Mouse (Mus musculus) stomach, postnatal 0 days (tissue): ENCODE data around the gene Mrpl55. TPM values are rescaled to one million over a fixed set of nuclear protein-coding genes. Genes with fewer than 3 reads are reported as not detected.

ENCODE experiments used
- ATAC-seq: fragments of 200-750 bp; cut with Nextera tagmentation; 2 replicates; pipeline ENCODE4 v1.8.0; 2017; ENCODE audit not compliant: low FRiP score, low TSS enrichment
- DNase-seq: peaks from one replicate; pipeline ENCODE4 v3.0.0-alpha.2; 2016; ENCODE audit warnings: low spot score
- H3K27ac ChIP-seq: fragments of 300-500 bp; sonication (generic); replicated peaks from 2 replicates; pipeline ENCODE4 v1.5.1; 2014; ENCODE audit warnings: mild to moderate bottlenecking, control low read depth
- H3K27me3 ChIP-seq: fragments of 300-500 bp; sonication (generic); 2 replicates; pipeline ENCODE4 v1.6.1; 2014; ENCODE audit warnings: low read length; ENCODE audit not compliant: control insufficient read depth, insufficient read depth
- H3K36me3 ChIP-seq: fragments of 300-500 bp; sonication (generic); 2 replicates; pipeline ENCODE4 v1.6.1; 2014; ENCODE audit warnings: low read length, mixed read lengths; ENCODE audit not compliant: control insufficient read depth, insufficient read depth
- H3K4me1 ChIP-seq: fragments of 300-500 bp; sonication (generic); replicated peaks from 2 replicates; pipeline ENCODE4 v1.6.1; 2014; ENCODE audit warnings: antibody characterized with exemption; ENCODE audit not compliant: control insufficient read depth, insufficient read depth
- H3K4me2 ChIP-seq: fragments of 300-500 bp; sonication (generic); replicated peaks from 2 replicates; pipeline ENCODE4 v1.6.1; 2014; ENCODE audit warnings: low read depth, mild to moderate bottlenecking, control low read depth, moderate library complexity
- H3K4me3 ChIP-seq: fragments of 300-500 bp; sonication (generic); 2 replicates; pipeline ENCODE4 v1.5.1; 2014; ENCODE audit warnings: low read depth, low read length, control low read depth
- H3K9ac ChIP-seq: fragments of 300-500 bp; sonication (generic); 2 replicates; pipeline ENCODE4 v1.6.1; 2014; ENCODE audit warnings: mild to moderate bottlenecking, low read length, control low read depth, mixed read lengths
- H3K9me3 ChIP-seq: fragments of 300-500 bp; sonication (generic); 2 replicates; pipeline ENCODE4 v1.6.1; 2016; ENCODE audit warnings: low read length; ENCODE audit not compliant: control insufficient read depth
- CTCF ChIP-seq: IDR thresholded peaks from 2 replicates; pipeline ENCODE4 v1.5.1; 2016; ENCODE audit warnings: antibody characterized with exemption, low read depth, mild to moderate bottlenecking, moderate library complexity
- EP300 ChIP-seq: optimal IDR thresholded peaks from 2 replicates; pipeline ENCODE3; 2016; ENCODE audit warnings: antibody characterized with exemption
- WGBS: fragments of 180-500 bp; shearing (Covaris S2); extraction: QIAGEN DNeasy Blood & Tissue Kit; methylation state at CpG from one replicate; pipeline ENCODE4 v1.1.7; 2014; 5-methylcytosine and 5-hydroxymethylcytosine counted together
- polyA plus RNA-seq: library from polyadenylated mRNA; unstranded; fragments of >200 nt; fragmentation: Nextera tagmentation; extraction: Ambion mirVana; gene quantifications from 2 replicates; pipeline ENCODE4 v1.2.1, GENCODE M21; 2015

Gene Mrpl55
- polyA plus RNA-seq, 1 experiment from 2014 or later: 90.9 TPM

DNA sequence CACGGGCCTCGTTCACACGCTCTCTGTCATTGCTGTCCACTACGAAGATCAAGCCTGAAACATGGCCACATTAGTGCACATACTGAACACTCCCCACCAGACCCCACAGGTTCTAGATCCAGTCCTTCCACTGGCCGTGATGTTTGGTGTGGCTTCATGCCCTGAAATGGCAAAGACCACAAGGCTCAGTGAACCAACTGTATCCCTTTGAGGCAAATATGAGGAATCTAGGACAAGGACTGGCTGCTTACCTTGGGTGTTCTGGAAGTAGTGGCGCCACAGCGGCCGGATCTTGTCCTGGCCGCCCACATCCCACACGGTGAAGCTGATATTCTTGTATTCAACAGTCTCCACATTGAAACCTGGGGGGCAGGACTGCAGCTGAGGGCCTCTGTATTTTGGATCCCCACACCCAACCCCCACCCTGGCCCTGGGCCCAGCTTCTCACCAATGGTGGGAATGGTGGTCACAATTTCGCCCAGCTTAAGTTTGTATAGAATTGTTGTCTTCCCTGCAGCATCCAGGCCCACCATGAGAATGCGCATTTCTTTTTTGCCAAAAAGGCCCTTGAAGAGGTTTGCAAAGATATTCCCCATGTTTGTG lies 10.7 kb downstream of the Mrpl55 start:
- 82% methylated on average over 12 of the region's 12 CpGs for WGBS
- H3K36me3 ChIP-seq: peaks cover 19% of the 10 kb centered on the region

DNA sequence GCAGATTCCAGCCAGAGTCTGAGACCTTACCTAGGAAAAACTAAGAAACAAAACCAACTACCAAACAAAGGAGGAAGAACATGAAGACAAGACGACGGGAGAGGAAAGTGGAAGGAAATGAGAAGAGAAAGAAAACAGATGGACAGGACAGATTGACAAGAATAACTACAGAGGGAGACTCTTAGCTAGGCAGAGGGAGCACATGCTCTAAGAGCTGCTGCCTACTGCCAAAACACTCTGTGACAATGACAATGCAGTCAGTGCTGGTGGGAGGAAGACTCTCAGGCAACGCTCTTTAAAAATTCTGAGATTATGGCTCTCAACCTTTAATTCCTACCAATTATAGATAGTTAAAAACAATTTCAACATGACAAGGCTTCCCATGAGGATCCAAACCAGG lies 14.7 kb downstream of the Mrpl55 start:
- DNase-seq (no peak), ATAC-seq (no peak)
- TF ChIP-seq EP300: no peak
- no peak for TF ChIP-seq CTCF
- no peak overlapping the region for H3K4me3 ChIP-seq
- H3K4me2 ChIP-seq: no peak overlapping the region
- H3K27ac ChIP-seq: no peak overlapping the region
- 67% methylated on average over 3 of the region's 3 CpGs for WGBS
- H3K4me1 ChIP-seq: peaks cover 14% of the 10 kb centered on the region
- H3K9me3 ChIP-seq: no peaks in the 10 kb centered on the region
- no peaks in the 10 kb centered on the region for H3K27me3 ChIP-seq
- H3K36me3 ChIP-seq: 0 out of 2 replicates have a peak, but pooled peaks cover 5% of the 10 kb centered on the region
- H3K9ac ChIP-seq: no peak overlapping the region

More for the DNA sequence above, 10.7 kb downstream of the Mrpl55 start:
- no peak overlapping the region for H3K27ac ChIP-seq
- ATAC-seq (no peak), DNase-seq (no peak)
- H3K4me3 ChIP-seq: no peak overlapping the region
- H3K4me1 ChIP-seq: peaks cover 7% of the 10 kb centered on the region; the same call in 1 of the 2 replicates
- no peaks in the 10 kb centered on the region for H3K27me3 ChIP-seq
- H3K9me3 ChIP-seq: no peaks in the 10 kb centered on the region
- TF ChIP-seq EP300 (no peak), CTCF (no peak)
- no peak overlapping the region for H3K9ac ChIP-seq
- H3K4me2 ChIP-seq: no peak overlapping the region

DNA sequence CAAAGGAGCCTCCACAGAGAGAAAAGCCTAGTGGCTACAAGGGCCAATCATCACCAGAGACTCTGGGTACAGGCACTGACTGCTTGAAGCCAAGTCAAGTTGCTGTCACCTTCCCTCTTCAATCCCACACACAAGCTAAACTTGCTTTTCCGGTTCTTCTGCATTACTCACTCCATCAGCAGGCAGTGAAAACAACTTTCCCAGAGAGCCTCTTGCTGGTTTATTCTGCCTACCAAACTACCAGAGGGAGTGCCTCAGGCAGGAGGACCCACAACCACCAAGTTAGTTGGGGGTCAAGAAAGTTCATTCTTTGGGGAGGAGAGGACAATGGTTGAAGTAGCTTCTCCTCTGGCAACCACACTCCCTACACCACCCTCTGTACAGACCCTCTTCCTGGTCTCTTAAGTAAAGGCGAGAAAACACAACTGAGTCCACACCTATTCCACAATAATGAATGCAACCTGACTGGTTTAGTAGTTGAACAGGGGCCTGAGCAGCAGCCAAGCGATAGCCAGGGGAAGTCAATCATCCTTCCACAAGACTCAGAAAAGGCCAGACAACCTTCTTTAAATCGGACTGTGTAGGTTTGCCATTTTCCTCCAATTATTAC lies 16.2 kb downstream of the Mrpl55 start:
- Histone ChIP-seq H3K4me2 (peak overlapping the region; percentile 27; the same call in 1 of the 2 replicates), H3K9me3 (no peaks in the 10 kb centered on the region), H3K4me1 (peaks cover 16% of the 10 kb centered on the region), H3K27me3 (no peaks in the 10 kb centered on the region), H3K4me3 (no peak overlapping the region), H3K36me3 (0 out of 2 replicates have a peak, but pooled peaks cover 5% of the 10 kb centered on the region), H3K9ac (no peak overlapping the region), H3K27ac (peak overlapping the region; percentile 78)
- WGBS: 51% methylated on average over 4 of the region's 4 CpGs
- peak; percentile 65 for DNase-seq
- ATAC-seq: peak; percentile 84
- TF ChIP-seq EP300: peak; percentile 33
- TF ChIP-seq CTCF: no peak

DNA sequence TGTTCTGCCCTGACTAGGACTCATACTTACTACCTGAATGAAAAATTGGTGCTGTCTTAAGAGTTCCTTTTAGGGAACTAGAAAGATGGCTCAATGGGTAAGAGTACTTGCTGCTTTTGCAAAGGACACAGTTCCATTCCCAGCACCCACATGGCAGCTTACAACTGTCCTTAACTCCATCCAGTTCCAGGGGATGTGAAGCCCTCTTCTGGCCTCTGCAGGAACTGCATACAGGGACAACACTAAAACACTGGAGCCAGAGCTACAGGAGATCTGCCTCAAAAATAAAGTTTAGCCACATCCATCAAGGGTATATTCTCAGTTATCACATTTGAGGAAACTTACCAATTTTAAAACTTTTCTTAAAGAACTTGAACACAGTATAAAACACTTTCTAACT lies 16.8 kb downstream of the Mrpl55 start:
- Histone ChIP-seq H3K9me3 (no peaks in the 10 kb centered on the region), H3K9ac (no peak overlapping the region), H3K27ac (peak overlapping the region; percentile 78), H3K4me1 (peaks cover 21% of the 10 kb centered on the region), H3K27me3 (no peaks in the 10 kb centered on the region), H3K4me3 (no peak overlapping the region), H3K4me2 (no peak overlapping the region), H3K36me3 (0 out of 2 replicates have a peak, but pooled peaks cover 5% of the 10 kb centered on the region)
- DNase-seq: peak; percentile 57
- ATAC-seq: 0 out of 2 replicates have a peak, but pooled peaks have one; percentile 15
- TF ChIP-seq EP300: no peak
- peak; percentile 71 for TF ChIP-seq CTCF

DNA sequence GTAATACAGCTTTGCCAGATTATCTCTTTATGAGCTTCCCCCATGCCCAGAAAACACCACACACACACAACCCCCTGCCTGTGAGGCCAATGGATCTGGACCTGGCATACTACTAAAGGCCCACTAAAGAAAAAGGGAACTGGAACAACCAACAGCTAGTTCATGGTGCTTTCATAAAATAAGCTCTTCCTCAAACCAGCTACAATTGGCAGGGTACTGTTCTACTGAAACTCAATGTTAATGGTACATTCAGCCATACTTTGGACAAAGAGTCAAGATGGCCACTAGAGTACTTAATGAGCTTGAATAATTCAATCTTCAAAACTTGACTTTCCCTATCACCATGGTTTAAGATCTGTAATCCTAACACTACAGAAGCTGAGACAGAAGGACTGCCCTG lies 19.3 kb downstream of the Mrpl55 start:
- no peak overlapping the region for H3K9ac ChIP-seq
- H3K27ac ChIP-seq: no peak overlapping the region
- no peak overlapping the region for H3K4me2 ChIP-seq
- H3K9me3 ChIP-seq: no peaks in the 10 kb centered on the region
- ATAC-seq: no peak
- no peaks in the 10 kb centered on the region for H3K36me3 ChIP-seq
- DNase-seq: no peak
- no peaks in the 10 kb centered on the region for H3K27me3 ChIP-seq
- no peak overlapping the region for H3K4me3 ChIP-seq
- H3K4me1 ChIP-seq: peaks cover 27% of the 10 kb centered on the region
- no peak for TF ChIP-seq EP300

DNA sequence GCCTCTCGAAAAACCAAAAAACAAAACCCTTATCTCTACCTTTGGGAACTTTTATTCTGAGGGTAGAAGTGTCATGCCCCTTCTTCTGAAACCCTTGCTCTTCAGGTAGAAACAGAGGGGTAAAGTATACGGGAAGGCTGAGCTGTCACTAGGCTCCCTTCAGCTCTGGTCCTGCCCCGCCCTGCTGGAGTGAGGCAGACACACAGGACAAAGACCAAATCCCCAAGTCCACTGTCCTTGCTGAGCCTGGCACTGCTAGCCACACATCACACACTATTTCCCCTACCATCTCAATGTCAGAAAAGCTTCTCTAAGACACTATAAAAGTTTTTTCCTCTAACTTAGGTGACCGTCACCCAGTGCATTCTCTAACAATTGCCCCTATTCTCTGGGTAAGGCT lies 20.0 kb downstream of the Mrpl55 start:
- no peak overlapping the region for H3K4me2 ChIP-seq
- H3K27ac ChIP-seq: 0 out of 2 replicates have a peak overlapping the region, but pooled peaks have one; percentile 20
- no peaks in the 10 kb centered on the region for H3K36me3 ChIP-seq
- no peak overlapping the region for H3K4me3 ChIP-seq
- DNase-seq: no peak
- no peaks in the 10 kb centered on the region for H3K27me3 ChIP-seq
- no peaks in the 10 kb centered on the region for H3K9me3 ChIP-seq
- WGBS: 70% methylated on average over 4 of the region's 4 CpGs
- ATAC-seq: no peak
- TF ChIP-seq EP300 (no peak), CTCF (no peak)
- no peak overlapping the region for H3K9ac ChIP-seq
- H3K4me1 ChIP-seq: peaks cover 24% of the 10 kb centered on the region
